Mouse (Mus musculus) kidney, postnatal 36 days (tissue): ENCODE measurements at regions not wholly inside any gene's neighbourhood (a gene's known extent, or its start where the extent isn't known, plus 50 kb on each side); places are given as distances from the start of the nearest gene placed in this dataset.

ENCODE experiments used
- DNase-seq, 2 experiments: peaks; one replicate each; pipeline ENCODE4 v3.0.0; 2021 to 2022; ENCODE audit warnings: mixed read lengths in 2 of 2

- no peak for DNase-seq
Measured at GRCm38 (mm10) chr11:114249215-114249614, 182.4 kb upstream of the Sdk2 start.

DNA sequence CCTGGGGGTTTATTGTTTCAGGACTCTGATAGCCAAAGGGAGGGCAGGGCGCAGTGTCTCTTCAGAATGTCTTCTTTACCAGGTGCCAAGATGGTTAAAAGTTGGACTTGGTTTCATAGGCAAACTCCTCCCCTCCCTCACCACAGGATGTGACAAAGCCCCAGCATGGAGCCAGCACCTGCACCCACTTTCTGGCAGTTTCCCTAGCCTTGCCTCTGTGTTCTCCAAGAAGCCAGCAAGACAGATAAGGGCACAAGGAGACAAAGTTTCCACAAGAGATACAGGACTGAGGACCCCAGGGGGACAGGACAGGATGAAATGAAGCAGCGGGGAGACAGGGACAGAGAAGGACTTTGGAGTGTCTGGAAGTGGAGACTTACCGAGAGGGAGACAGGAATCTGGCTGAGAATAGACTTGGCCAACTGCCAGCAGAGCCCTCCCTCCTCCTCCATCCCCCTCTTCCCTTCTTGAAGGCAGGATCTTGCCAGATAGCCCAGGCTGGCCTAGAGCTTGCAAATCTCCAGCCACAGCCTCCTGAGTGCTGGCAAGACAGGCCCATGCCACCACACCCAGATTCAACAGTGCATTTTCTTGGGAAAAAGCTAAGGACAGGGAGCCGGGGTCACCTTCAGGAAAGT lies 181.5 kb upstream of the Sdk2 start:
- no peak for DNase-seq

GRCm38 (mm10) chr11:114239311-114239803 lies 172.5 kb upstream of the Sdk2 start:
- DNase-seq, result no peak

GRCm38 (mm10) chr11:114238801-114239200 lies 172.0 kb upstream of the Sdk2 start:
- DNase-seq, result no peak

GRCm38 (mm10) chr11:114238316-114238715 lies 171.5 kb upstream of the Sdk2 start:
- DNase-seq, result no peak

- no peak for DNase-seq
Measured at GRCm38 (mm10) chr11:114234542-114234910, 167.7 kb upstream of the Sdk2 start.

DNA sequence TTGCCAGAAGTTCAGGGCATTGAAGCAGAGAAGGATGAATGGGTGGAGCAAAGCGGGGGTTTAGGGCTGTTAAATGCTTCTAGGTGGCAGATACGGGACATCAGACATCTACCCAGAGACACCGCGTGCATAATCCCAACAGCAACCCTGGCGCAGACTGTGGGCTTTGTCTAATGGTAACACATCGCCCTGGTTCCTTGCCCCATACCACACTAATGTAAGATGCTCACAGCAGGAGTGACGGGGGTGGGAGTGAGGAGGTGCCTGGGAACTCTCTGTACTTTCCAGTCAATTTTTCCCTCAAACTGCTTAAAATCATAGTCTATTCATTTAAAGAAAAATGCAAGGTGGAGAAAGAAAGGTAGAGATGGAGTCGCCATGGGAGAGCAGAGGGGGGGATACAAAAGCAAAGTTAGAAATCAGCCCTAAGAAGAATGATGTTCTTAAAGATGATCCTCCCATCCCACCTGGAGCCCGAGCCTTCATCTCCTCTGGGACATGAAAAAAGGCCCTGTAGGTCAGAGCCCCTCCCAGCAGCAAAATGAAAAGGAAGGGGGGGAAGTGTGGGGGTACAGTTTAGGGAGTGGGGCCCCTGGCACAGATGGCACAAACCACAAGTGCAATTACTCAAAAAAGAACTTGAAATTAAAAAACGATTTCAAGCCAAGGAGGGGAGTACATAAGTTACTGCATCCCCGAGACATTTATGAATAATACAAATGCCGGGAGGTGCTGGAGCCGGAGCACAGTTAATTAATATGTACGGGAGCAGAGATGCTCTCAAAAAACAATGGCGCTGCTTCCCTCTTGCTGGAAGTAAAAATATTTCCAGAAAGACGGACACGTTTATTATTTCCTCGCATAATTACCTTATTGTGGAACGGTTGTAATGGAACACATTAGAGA lies 167.0 kb upstream of the Sdk2 start:
- DNase-seq, result no peak

DNA sequence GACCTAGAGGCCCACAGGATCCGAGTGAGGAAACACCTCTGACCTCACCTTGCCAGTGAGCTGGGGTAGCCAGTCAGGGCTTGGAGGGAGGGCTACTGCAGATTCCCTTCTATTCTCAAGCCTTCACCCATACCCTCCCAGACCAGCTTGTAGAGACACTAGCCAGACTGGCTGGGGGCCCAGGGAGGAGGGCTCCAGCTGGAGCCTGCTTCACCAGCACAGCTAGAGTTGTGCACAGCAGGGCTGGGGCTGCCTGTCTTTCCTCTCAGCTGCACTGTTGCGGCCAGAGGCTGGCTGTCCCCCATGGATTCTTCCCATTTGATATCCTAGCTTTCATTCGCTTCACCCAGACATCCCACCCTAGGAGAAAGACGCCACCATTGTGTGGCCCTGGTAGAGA lies 165.0 kb upstream of the Sdk2 start:
- DNase-seq, result no peak

DNA sequence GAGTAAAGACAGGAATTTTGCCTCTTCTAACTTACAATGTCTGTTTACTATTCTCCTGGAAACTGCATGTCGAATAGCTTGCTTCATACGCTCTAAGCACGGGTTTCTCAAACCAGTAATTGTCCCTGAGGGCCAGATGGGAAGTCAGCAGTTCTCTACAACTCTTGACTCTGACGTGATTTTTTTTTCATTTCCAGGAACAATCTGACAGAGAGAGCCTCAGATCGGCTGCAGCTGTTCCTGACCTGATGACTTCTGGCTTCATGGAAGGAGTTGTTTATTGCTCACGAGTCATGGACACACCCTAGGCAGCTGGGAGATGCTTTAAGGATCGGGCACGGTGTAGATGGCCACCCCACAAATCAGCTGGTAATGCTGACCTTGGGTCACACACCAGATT lies 162.9 kb upstream of the Sdk2 start:
- peak; percentile 12 to 30 for DNase-seq

DNA sequence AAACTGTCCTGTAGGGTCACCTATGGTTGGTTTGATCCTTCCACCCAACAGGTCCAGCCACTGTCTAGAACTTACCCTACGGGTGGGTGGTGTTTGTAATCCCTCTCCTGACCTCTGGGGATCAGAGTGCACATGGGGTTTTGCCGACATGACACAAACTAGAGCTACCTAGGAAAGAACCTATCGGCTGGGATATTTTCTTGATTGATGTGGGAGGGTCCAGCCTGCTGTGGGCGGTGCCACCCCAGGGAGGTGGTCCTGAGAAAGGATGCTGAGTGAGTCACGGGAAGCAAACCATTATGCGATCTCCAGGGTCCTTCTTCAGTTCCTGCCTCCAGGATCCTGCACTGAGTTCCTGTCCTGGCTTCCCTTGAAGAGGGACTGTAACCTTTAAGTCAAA lies 162.3 kb upstream of the Sdk2 start:
- DNase-seq, result no peak

DNA sequence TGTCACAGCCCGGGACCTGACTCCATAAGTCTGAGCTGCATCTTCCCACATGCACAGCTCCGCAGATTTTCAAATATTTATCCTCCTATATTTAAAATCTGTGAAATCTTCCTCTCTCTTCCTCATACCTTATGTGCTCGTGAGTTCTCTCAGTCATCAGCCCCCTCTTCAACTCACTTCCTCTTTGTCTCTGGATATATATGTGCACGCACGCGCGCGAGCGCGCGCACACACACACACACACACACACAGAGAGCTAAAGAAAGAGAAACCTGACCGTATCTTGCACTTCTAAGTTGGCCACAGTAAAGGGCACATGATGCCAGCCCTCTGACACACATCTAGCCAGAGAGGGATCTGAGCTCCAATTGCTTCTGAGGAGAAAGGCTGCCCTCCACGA lies 159.7 kb upstream of the Sdk2 start:
- no peak for DNase-seq

DNA sequence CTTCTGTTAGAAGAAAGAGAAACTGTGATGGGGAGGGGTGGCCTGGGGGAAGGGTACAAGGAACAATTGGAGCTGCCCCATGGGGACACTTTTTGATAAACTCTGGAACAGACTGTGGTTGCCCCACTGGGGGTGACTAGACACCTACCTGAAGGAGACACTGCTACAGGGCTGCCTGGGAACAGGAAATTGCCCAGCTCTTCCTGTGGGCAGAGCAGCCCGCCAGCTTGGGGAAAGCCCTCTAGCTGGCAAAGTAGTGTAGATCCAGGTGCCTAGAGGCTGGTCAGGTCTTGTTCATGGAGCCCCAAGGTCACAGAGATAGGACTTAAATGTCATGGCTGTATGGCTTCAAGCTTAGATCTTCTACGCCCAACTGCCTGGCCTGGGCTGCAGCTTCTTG lies 157.9 kb upstream of the Sdk2 start:
- DNase-seq, result no peak

DNA sequence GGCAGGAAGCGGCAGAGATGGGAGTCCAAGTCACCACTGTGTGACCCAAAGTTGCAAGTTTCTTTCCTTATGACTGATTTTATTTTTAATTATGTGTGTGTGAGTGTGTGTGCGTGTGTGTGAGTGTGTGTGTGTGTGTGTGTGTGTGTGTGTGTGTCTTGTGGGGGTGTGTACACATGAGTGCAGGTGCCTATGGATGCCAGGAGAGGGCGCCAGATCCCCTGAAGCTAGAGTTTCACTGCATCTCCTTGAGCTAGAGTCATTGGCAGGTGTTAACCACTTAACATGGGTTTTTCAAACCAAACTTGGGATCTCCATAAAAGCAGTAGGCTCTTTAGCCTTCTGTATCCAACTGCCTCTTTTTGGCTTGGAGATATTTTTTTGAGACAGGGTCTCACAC lies 156.2 kb upstream of the Sdk2 start:
- DNase-seq, result no peak

DNA sequence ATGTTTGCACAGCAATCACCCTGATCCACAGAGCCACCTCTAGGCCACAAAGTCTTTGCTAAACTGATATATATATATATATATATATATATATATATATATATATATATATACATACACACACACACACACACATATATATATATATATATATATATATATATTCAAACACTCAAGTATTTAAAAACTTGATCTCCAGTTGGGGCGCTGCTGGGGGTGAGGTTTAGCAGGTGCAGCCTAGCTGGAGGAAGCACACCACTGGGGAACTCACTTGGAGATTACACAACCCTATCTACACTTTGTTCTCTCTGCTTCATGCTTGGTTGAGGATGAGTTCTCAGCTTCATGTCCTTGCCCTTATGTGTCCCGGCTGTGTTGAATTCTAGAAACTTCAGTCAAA lies 153.6 kb upstream of the Sdk2 start:
- no peak for DNase-seq

DNA sequence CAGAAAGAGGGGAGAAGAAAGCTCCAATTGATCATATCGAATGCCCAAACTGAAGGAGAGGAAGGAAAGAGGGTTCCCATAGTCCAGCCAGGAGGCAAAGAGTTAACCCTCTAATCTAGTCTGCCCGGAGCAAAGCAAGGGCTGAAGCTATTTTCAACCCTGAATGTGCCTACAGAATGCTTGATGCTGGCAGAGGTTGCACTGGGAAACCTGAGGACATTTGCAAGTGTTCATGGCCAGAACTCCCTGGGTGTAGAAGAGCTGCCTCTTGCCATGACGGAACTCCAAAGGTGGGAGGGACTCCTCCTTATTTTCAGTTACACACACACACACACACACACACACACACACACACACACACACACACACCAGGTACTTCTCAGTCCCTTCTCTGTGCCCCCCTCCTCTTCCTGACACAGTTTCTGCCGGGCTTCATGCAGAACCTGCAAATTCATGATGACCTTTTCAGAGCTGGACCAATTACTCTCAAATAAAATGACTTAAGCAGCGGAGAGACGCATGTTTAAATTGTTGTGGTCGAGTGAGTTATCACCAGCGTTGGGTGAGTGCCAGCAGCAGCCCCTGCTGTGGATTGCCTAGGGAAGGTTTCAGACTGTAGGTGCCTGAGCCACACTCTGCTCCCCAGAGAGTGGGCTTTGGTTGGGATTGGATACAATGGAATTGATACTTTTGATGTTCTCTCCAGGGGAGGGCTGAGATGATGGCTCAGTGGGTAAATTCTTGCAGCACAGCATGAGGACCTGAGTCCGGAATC lies 152.1 kb upstream of the Sdk2 start:
- no peak for DNase-seq

- DNase-seq, result no peak
Measured at GRCm38 (mm10) chr11:114217245-114217757, 150.5 kb upstream of the Sdk2 start.

GRCm38 (mm10) chr11:114216493-114216892 lies 149.6 kb upstream of the Sdk2 start:
- no peak for DNase-seq

- no peak for DNase-seq
Measured at GRCm38 (mm10) chr11:114215256-114215655, 148.4 kb upstream of the Sdk2 start.

DNA sequence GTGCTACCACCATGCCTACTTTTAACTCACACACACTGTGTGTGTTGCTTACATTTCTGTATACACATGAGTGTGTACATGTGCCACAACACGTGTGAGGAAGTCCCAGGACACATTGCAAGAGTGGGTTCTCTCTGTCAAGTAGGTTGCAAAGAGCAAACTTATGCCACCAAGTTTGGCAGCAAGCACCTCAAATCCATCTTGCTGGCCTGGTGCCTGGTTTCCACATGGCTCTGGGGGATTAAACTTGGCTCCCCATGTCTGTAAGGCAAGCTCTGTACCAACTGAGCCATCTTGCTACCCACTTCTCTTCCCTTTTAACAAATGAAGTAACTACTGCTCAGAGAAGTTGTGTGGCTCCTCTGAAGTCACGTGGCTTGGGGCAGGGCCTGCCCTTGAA lies 145.3 kb upstream of the Sdk2 start:
- DNase-seq, result no peak

DNA sequence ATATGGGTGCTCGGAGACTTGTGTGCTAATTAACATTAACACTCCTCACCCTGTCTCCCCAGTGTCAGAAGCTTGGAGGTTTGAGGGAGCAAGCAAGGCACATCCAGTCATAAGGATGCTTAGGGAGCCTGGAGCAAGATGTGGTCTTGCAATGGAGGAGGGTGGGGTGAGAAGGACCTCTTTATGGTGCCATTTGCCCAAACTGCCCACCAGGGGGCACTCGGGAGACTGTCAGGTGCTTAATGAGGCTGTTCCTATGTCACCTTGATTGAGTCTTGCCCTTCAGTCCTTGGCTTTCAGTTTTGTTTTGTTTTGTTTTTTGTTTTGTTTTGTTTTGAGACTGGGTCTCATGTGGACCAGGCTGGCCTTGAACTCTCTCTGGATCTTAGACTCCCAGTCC lies 138.3 kb upstream of the Sdk2 start:
- peak; percentile 25 to 72 for DNase-seq

- DNase-seq, result peak in 1 of 2 experiments; percentile 1
Measured at GRCm38 (mm10) chr11:114203416-114203815, 136.6 kb upstream of the Sdk2 start.

GRCm38 (mm10) chr11:114202486-114202885 lies 135.6 kb upstream of the Sdk2 start:
- DNase-seq, result no peak

DNA sequence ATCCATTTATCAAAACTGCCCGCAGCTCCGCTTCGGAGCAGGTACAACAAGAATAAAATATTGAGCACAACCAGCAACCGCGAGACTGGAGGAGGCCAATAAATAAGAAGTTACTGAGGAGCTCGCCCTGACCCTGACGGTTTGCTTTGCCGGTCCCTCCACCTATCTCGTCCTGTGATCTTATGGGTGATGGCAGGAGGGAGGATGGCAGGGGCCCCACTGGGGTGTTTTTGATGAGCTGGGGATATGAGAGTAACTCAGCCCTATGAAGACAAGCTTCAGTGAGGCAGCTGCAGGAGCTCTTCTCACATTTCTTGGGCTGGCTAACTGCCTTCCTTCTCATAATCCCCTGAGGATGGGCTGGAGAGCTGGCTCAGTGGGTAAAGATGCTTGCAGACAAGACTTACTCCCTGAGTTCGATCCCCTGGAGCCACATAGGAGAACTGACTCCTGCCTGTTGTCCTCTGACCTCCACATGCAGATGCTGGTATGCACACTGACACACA lies 132.3 kb upstream of the Sdk2 start:
- DNase-seq, result no peak
